9 mouse cellular contexts compared by ENCODE assay signal in the genomic region with DNA sequence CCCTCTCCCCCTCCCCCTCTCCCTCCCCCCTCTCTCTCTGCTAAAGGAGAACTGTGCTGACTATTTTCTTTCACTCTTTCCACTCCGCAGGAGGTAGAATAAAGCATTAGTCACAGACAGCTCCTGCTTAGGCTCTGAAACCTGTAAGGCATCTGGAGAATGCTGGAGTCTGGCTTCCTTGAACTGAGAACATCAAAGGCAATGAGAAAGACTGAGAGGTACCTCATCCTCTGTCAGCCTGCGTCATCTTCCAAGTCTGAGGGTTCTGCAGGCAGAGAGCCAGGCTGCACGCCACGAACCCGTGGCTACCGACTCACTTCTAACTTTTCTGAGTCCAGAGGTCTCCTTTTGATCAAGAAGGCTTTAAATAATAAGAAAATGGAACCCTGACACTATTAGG. TPM values are rescaled to one million over a fixed set of nuclear protein-coding genes. Genes with fewer than 3 reads are reported as not detected.
A peak's percentile ranks its signal among the peaks of the same experiment; 100 is the strongest.
DNase-seq lines count a peak whose midpoint lies in the region; ATAC-seq lines count a peak whose summit lies in the region.
"Had no signal": no experiment of that assay in that cellular context is flagged by ENCODE, and none has a peak within 500 bp of the region (broad histone marks: within the 10 kb centered on the region; RNA-seq: fewer than 3 reads in every experiment).

No protein-coding gene starts in this region.

- no peaks in the 10 kb centered on the region for H3K4me1 ChIP-seq in hindbrain, embryonic 11.5 days (replicated peaks; ENCODE audit: control insufficient read depth, insufficient read depth, low read length)
- H3K4me1 ChIP-seq in hindbrain, embryonic 16.5 days (ENCODE audit: control insufficient read depth, insufficient read depth, low read depth, low read length): peaks cover 2% of the 10 kb centered on the region; the same call in 1 of the 2 replicates

- no peaks in the 10 kb centered on the region for H3K9me3 ChIP-seq in hindbrain, embryonic 11.5 days (ENCODE audit: control insufficient read depth, low read length)
- no peaks in the 10 kb centered on the region for H3K9me3 ChIP-seq in hindbrain, embryonic 16.5 days (ENCODE audit: control insufficient read depth, low read length)

- H3K27me3 ChIP-seq in hindbrain, embryonic 11.5 days (ENCODE audit: control insufficient read depth, insufficient read depth, low read length): no peaks in the 10 kb centered on the region
- no peaks in the 10 kb centered on the region for H3K27me3 ChIP-seq in hindbrain, embryonic 16.5 days (replicated peaks; ENCODE audit: control insufficient read depth, insufficient read depth, low read length)
- H3K27me3 ChIP-seq: megakaryocyte, embryonic 14.5 days had no signal

- H3K4me3 ChIP-seq in hindbrain, embryonic 11.5 days (ENCODE audit: low read depth, low read length): no peak overlapping the region
- no peak overlapping the region for H3K4me3 ChIP-seq in hindbrain, embryonic 16.5 days (ENCODE audit: low read length)
- H3K4me3 ChIP-seq: megakaryocyte, embryonic 14.5 days had no signal

- peak; percentile 25; the same call in 1 of the 2 replicates for ATAC-seq in hindbrain, embryonic 11.5 days (ENCODE audit: low FRiP score)
- no peak for ATAC-seq in hindbrain, embryonic 16.5 days
- ATAC-seq in cerebellum, adult (ENCODE audit: insufficient number of reproducible peaks, low FRiP score, low TSS enrichment): no peak

- no peak overlapping the region for H3K9ac ChIP-seq in hindbrain, embryonic 11.5 days (ENCODE audit: low read depth, low read length)
- no peak overlapping the region for H3K9ac ChIP-seq in hindbrain, embryonic 16.5 days (ENCODE audit: low read depth, low read length)

- peak; percentile 12 for DNase-seq in hindbrain, embryonic 11.5 days (ENCODE audit: low spot score)
- DNase-seq in CD4-positive helper T cell, adult 2 months (ENCODE audit: low read depth, low spot score): peak; percentile 84
- DNase-seq in adrenal gland, adult 18-20 months (ENCODE audit: low spot score in 2 of 2): peak; percentile 50 to 53
- DNase-seq in induced T-regulatory cell, adult 2 months (ENCODE audit: low read depth): peak; percentile 62
- DNase-seq in layer of hippocampus, postnatal 14 days (ENCODE audit: low spot score in 2 of 2): no peak
- DNase-seq in spleen, postnatal 4 days (ENCODE audit: low spot score in 2 of 2): no peak

- no peaks in the 10 kb centered on the region for H3K36me3 ChIP-seq in hindbrain, embryonic 11.5 days (ENCODE audit: control insufficient read depth, insufficient read depth, low read length)
- H3K36me3 ChIP-seq in hindbrain, embryonic 16.5 days (ENCODE audit: control insufficient read depth, insufficient read depth, low read length): no peaks in the 10 kb centered on the region

- WGBS in hindbrain, embryonic 11.5 days: 9% methylated on average over 6 of the region's 6 CpGs
- WGBS in hindbrain, embryonic 16.5 days: 11% methylated on average over 6 of the region's 6 CpGs

- H3K4me2 ChIP-seq in hindbrain, embryonic 11.5 days (replicated peaks; ENCODE audit: low read depth, low read length): no peak overlapping the region
- no peak overlapping the region for H3K4me2 ChIP-seq in hindbrain, embryonic 16.5 days (ENCODE audit: low read length)

- no peak overlapping the region for H3K27ac ChIP-seq in hindbrain, embryonic 11.5 days (ENCODE audit: low read depth, low read length)
- no peak overlapping the region for H3K27ac ChIP-seq in hindbrain, embryonic 16.5 days (ENCODE audit: low read depth, low read length)

RNA-seq across cellular contexts. Expression of a gene that starts 20.5 kb away (rescaled TPM):
- 11.1 and 14.3 TPM in 2 replicates for polyA plus RNA-seq in hindbrain, embryonic 11.5 days (2014; fragmentation: Nextera tagmentation; extraction: Ambion mirVana)
- 42.5 and 43.8 TPM in 2 replicates for polyA plus RNA-seq in hindbrain, embryonic 16.5 days (2015; fragmentation: Nextera tagmentation; extraction: Ambion mirVana)
- total RNA-seq in adrenal gland, adult 18-20 months (2021): 10 to 100 TPM; 60.0 to 97.3 TPM
- 10 to 100 TPM; 42.4 to 45.3 TPM for total RNA-seq in layer of hippocampus, postnatal 14 days (2021)

Comparison
In these comparisons a context has a peak if more than half of its experiments do, and no peak if none do; other contexts are left out.
1. DNase-seq: peak in hindbrain, embryonic 11.5 days (single experiment), CD4-positive helper T cell, adult 2 months (single experiment), adrenal gland, adult 18-20 months (2 of 2) and induced T-regulatory cell, adult 2 months (single experiment); none in layer of hippocampus, postnatal 14 days (0 of 2) and spleen, postnatal 4 days (0 of 2).